Mouse (Mus musculus) CH12.LX (cell line): ENCODE data around the gene Hcrt. TPM values are rescaled to one million over a fixed set of nuclear protein-coding genes. Genes with fewer than 3 reads are reported as not detected.

Experiments
- BHLHE40 ChIP-seq: IDR thresholded peaks from 2 replicates; pipeline ENCODE4 v1.6.1; 2011; ENCODE audit warnings: mild to moderate bottlenecking, low read depth, low read length, improper control_type of control experiment
- CTCF ChIP-seq, 2 experiments: IDR thresholded peaks in 1 of 2; conservative IDR thresholded peaks in 1 of 2; 2 replicates each; pipeline ENCODE4 v1.5.1; 2011 to 2012; ENCODE audit warnings: low read depth in 2 of 2, low read length in 2 of 2, improper control_type of control experiment in 1 of 2, inconsistent platforms in 1 of 2, mild to moderate bottlenecking in 1 of 2, moderate library complexity in 1 of 2
- E2F4 ChIP-seq: IDR thresholded peaks from 2 replicates; pipeline ENCODE4 v1.6.1; 2011; ENCODE audit warnings: low read depth, low read length, improper control_type of control experiment; ENCODE audit not compliant: insufficient replicate concordance
- ELF1 ChIP-seq: IDR thresholded peaks from 2 replicates; pipeline ENCODE4 v1.6.1; 2014; ENCODE audit warnings: low read depth, mild to moderate bottlenecking, inconsistent platforms, low read length, improper control_type of control experiment
- EP300 ChIP-seq: IDR thresholded peaks from 2 replicates; pipeline ENCODE4 v1.6.1; 2011; ENCODE audit warnings: low read length, improper control_type of control experiment
- HCFC1 ChIP-seq: IDR thresholded peaks from 2 replicates; pipeline ENCODE4 v1.6.1; 2012; ENCODE audit warnings: low read depth, mild to moderate bottlenecking, inconsistent platforms, low read length, improper control_type of control experiment
- IRF4 ChIP-seq: IDR thresholded peaks from 2 replicates; pipeline ENCODE4 v1.6.1; 2014; ENCODE audit warnings: low read depth, mild to moderate bottlenecking, inconsistent platforms, low read length, improper control_type of control experiment
- NELFE ChIP-seq: IDR thresholded peaks from 2 replicates; pipeline ENCODE4 v1.6.1; 2011; ENCODE audit warnings: low read depth, low read length, improper control_type of control experiment
- NRF1 ChIP-seq: IDR thresholded peaks from 2 replicates; pipeline ENCODE4 v1.6.1; 2014; ENCODE audit warnings: low read depth, mild to moderate bottlenecking, inconsistent platforms, low read length, improper control_type of control experiment, moderate library complexity
- SMC3 ChIP-seq: IDR thresholded peaks from 2 replicates; pipeline ENCODE4 v1.6.1; 2011; ENCODE audit warnings: low read depth, low read length, improper control_type of control experiment
- TBP ChIP-seq: conservative IDR thresholded peaks from 2 replicates; pipeline ENCODE4 v1.6.1; 2011; ENCODE audit warnings: low read depth, low read length, improper control_type of control experiment
- ZMIZ1 ChIP-seq: IDR thresholded peaks from 2 replicates; pipeline ENCODE4 v1.6.1; 2012; ENCODE audit warnings: low read depth, mild to moderate bottlenecking, inconsistent platforms, low read length, improper control_type of control experiment
- polyA plus RNA-seq: library from polyadenylated mRNA; unstranded; fragments of >175 nt; gene quantifications from 2 replicates; pipeline ENCODE4 v1.2.1, GENCODE M21; 2012; ENCODE audit warnings: low read depth; ENCODE audit not compliant: insufficient read length
- total RNA-seq, 2 experiments: library from RNA; depleted of rRNA; stranded (reverse); fragments of 300-350 nt in 1 of 2; fragments of >200 nt in 1 of 2; gene quantifications; 2 replicates each; pipeline ENCODE4 v1.2.3; 2012 to 2014

Hcrt gene
- total and polyA plus RNA-seq, 3 experiments: not detected

- peak; percentile 39 for TF ChIP-seq IRF4
- peak; percentile 94 for TF ChIP-seq NRF1
- TF ChIP-seq ELF1: peak; percentile 79
- TF ChIP-seq SMC3: no peak
- TF ChIP-seq HCFC1: peak; percentile 97
- TF ChIP-seq NELFE: peak; percentile 96
- TF ChIP-seq ZMIZ1: peak; percentile 80
- TF ChIP-seq EP300: no peak
- TF ChIP-seq TBP: 0 out of 2 replicates have a peak, but pooled peaks have one; percentile 51
- no peak for TF ChIP-seq CTCF (conservative IDR thresholded peaks at IDR 0.05 in 1 of 2, IDR thresholded peaks at IDR 0.05 in 1 of 2; ENCODE audit: low read depth in 2 of 2, low read length in 2 of 2)
- no peak for TF ChIP-seq BHLHE40
- TF ChIP-seq E2F4: no peak
Measured at GRCm38 (mm10) chr11:100711783-100712615, 50.7 kb downstream of the Hcrt start, which contains the start of gene Kat2a (continued).

Other genes with a start within 250 kb of the Hcrt start
- 246 and 263 TPM in 2 replicates for gene Acly, start 234.9 kb downstream of the Hcrt start, total RNA-seq (2012; rRNA removed)
- gene Acly, start 234.9 kb downstream of the Hcrt start, total RNA-seq (2014; rRNA removed): 245 and 277 TPM in 2 replicates
- gene Acly, start 234.9 kb downstream of the Hcrt start, polyA plus RNA-seq: 196 and 213 TPM in 2 replicates
- 1.3 and 1.8 TPM in 2 replicates for gene Ttc25, start 217.3 kb downstream of the Hcrt start, total RNA-seq (2012; rRNA removed)
- 0.51 and 0.70 TPM in 2 replicates for gene Ttc25, start 217.3 kb downstream of the Hcrt start, total RNA-seq (2014; rRNA removed)
- gene Ttc25, start 217.3 kb downstream of the Hcrt start, polyA plus RNA-seq: 6.4 and 12.8 TPM in 2 replicates
- gene Cnp, start 188.0 kb downstream of the Hcrt start, total RNA-seq (2012; rRNA removed): 80.2 and 91.6 TPM in 2 replicates
- 75.9 and 87.8 TPM in 2 replicates for gene Cnp, start 188.0 kb downstream of the Hcrt start, total RNA-seq (2014; rRNA removed)
- gene Cnp, start 188.0 kb downstream of the Hcrt start, polyA plus RNA-seq: 77.7 and 81.2 TPM in 2 replicates
- gene Nkiras2, start 143.7 kb downstream of the Hcrt start, total RNA-seq (2012; rRNA removed): 59.9 and 70.0 TPM in 2 replicates
- 46.6 and 53.8 TPM in 2 replicates for gene Nkiras2, start 143.7 kb downstream of the Hcrt start, total RNA-seq (2014; rRNA removed)
- gene Nkiras2, start 143.7 kb downstream of the Hcrt start, polyA plus RNA-seq: 57.9 and 60.0 TPM in 2 replicates
- gene Dnajc7, start 142.8 kb downstream of the Hcrt start, total RNA-seq (2012; rRNA removed): 249 and 250 TPM in 2 replicates
- 123 and 141 TPM in 2 replicates for gene Dnajc7, start 142.8 kb downstream of the Hcrt start, total RNA-seq (2014; rRNA removed)
- 455 and 516 TPM in 2 replicates for gene Dnajc7, start 142.8 kb downstream of the Hcrt start, polyA plus RNA-seq
- gene Zfp385c, start 70.5 kb downstream of the Hcrt start, total RNA-seq (2012; rRNA removed): 0.04 and 0.08 TPM in 2 replicates
- gene Zfp385c, start 70.5 kb downstream of the Hcrt start, total RNA-seq (2014; rRNA removed): not detected in 2 replicates
- 0.14 and 0.15 TPM in 2 replicates for gene Zfp385c, start 70.5 kb downstream of the Hcrt start, polyA plus RNA-seq
- gene Dhx58, start 58.7 kb downstream of the Hcrt start, total RNA-seq (2012; rRNA removed): 6.3 and 7.2 TPM in 2 replicates
- 5.7 and 6.4 TPM in 2 replicates for gene Dhx58, start 58.7 kb downstream of the Hcrt start, total RNA-seq (2014; rRNA removed)
- 14.7 and 15.7 TPM in 2 replicates for gene Dhx58, start 58.7 kb downstream of the Hcrt start, polyA plus RNA-seq
- 30.7 and 34.2 TPM in 2 replicates for gene Kat2a, start 50.5 kb downstream of the Hcrt start, total RNA-seq (2012; rRNA removed)
- gene Kat2a, start 50.5 kb downstream of the Hcrt start, total RNA-seq (2014; rRNA removed): 25.3 and 27.2 TPM in 2 replicates
- gene Kat2a, start 50.5 kb downstream of the Hcrt start, polyA plus RNA-seq: 81.0 and 82.9 TPM in 2 replicates
- gene Hspb9, start 49.1 kb downstream of the Hcrt start, total RNA-seq (2012; rRNA removed): not detected in 2 replicates
- gene Hspb9, start 49.1 kb downstream of the Hcrt start, total RNA-seq (2014; rRNA removed): not detected in 2 replicates
- 0.54 and 0.57 TPM in 2 replicates for gene Hspb9, start 49.1 kb downstream of the Hcrt start, polyA plus RNA-seq
- gene Rab5c, start 24.7 kb downstream of the Hcrt start, total RNA-seq (2012; rRNA removed): 121 and 144 TPM in 2 replicates
- gene Rab5c, start 24.7 kb downstream of the Hcrt start, total RNA-seq (2014; rRNA removed): 135 and 150 TPM in 2 replicates
- 144 and 156 TPM in 2 replicates for gene Rab5c, start 24.7 kb downstream of the Hcrt start, polyA plus RNA-seq
- 1.8 and 2.2 TPM in 2 replicates for gene Kcnh4, start 3.0 kb downstream of the Hcrt start, total RNA-seq (2012; rRNA removed)
- gene Kcnh4, start 3.0 kb downstream of the Hcrt start, total RNA-seq (2014; rRNA removed): 0.87 and 1.0 TPM in 2 replicates
- gene Kcnh4, start 3.0 kb downstream of the Hcrt start, polyA plus RNA-seq: 3.4 and 4.0 TPM in 2 replicates
- 16.6 and 17.0 TPM in 2 replicates for gene Ghdc, start 8.0 kb upstream of the Hcrt start, total RNA-seq (2012; rRNA removed)
- 10.9 and 11.5 TPM in 2 replicates for gene Ghdc, start 8.0 kb upstream of the Hcrt start, total RNA-seq (2014; rRNA removed)
- 16.7 and 17.9 TPM in 2 replicates for gene Ghdc, start 8.0 kb upstream of the Hcrt start, polyA plus RNA-seq
- gene Stat5b, start 87.8 kb upstream of the Hcrt start, total RNA-seq (2012; rRNA removed): 19.4 and 24.4 TPM in 2 replicates
- gene Stat5b, start 87.8 kb upstream of the Hcrt start, total RNA-seq (2014; rRNA removed): 9.7 and 11.4 TPM in 2 replicates
- gene Stat5b, start 87.8 kb upstream of the Hcrt start, polyA plus RNA-seq: 12.1 and 14.0 TPM in 2 replicates
- gene Stat5a, start 96.4 kb upstream of the Hcrt start, total RNA-seq (2012; rRNA removed): 18.7 and 23.6 TPM in 2 replicates
- 17.4 and 17.5 TPM in 2 replicates for gene Stat5a, start 96.4 kb upstream of the Hcrt start, total RNA-seq (2014; rRNA removed)
- 21.2 and 23.0 TPM in 2 replicates for gene Stat5a, start 96.4 kb upstream of the Hcrt start, polyA plus RNA-seq
- gene Stat3, start 176.6 kb upstream of the Hcrt start, total RNA-seq (2012; rRNA removed): 51.1 and 52.1 TPM in 2 replicates
- gene Stat3, start 176.6 kb upstream of the Hcrt start, total RNA-seq (2014; rRNA removed): 35.9 TPM in 2 replicates
- 66.7 and 69.2 TPM in 2 replicates for gene Stat3, start 176.6 kb upstream of the Hcrt start, polyA plus RNA-seq
- 0.08 and 0.21 TPM in 2 replicates for gene Cavin1, start 208.0 kb upstream of the Hcrt start, total RNA-seq (2012; rRNA removed)
- 0.05 TPM in 2 replicates for gene Cavin1, start 208.0 kb upstream of the Hcrt start, total RNA-seq (2014; rRNA removed)
- gene Cavin1, start 208.0 kb upstream of the Hcrt start, polyA plus RNA-seq: 0.13 and 0.25 TPM in 2 replicates
- gene Atp6v0a1, start 246.5 kb upstream of the Hcrt start, total RNA-seq (2012; rRNA removed): 31.3 and 36.1 TPM in 2 replicates
- 14.1 and 15.1 TPM in 2 replicates for gene Atp6v0a1, start 246.5 kb upstream of the Hcrt start, total RNA-seq (2014; rRNA removed)
- gene Atp6v0a1, start 246.5 kb upstream of the Hcrt start, polyA plus RNA-seq: 54.5 and 63.4 TPM in 2 replicates